In the genomic region with DNA sequence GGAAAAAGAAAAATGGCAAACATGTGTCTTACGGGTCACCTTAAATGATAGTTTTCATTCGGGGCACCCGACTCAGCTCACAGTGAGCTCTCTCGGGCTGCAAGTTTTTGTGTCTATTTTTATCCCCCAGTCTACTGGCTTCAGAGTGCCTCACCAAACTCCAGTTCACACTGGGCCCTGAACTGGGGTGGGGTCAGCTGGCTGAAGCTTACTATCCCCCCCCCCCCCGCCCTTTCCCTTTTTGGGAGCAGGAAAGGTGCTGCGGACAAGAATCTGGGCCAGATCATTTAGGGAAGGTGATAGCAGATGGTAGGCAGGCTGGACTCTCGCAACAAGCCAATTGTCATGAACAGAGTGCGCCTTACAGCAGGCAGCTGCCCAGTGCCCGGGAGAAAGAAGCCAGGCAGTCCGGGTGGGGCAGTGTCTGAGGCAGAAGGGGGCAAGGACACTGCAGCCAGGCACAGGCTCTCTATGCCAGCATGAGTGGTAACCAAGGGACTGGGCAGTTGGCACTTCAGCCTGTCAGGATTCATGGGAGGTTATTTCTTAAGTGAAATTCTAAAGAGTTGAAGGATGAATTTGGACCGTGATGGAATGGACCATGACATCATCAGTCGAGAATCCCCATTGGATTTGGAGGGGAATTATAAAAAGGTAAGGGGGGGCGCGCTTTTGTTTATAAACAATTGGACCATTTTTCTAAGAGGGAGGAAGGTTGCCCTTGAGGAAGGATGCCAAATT, we compare ENCODE assay signal across 8 mouse cellular contexts.
A peak's percentile ranks its signal among the peaks of the same experiment; 100 is the strongest.
DNase-seq lines count a peak whose midpoint lies in the region; ATAC-seq and TF ChIP-seq lines count a peak whose summit lies in the region.

No protein-coding gene starts in this region.

- H3K27me3 ChIP-seq in kidney, embryonic 14.5 days (ENCODE audit: control insufficient read depth, insufficient read depth, low read length): no peaks in the 10 kb centered on the region
- no peaks in the 10 kb centered on the region for H3K27me3 ChIP-seq in embryonic facial prominence, embryonic 11.5 days (ENCODE audit: control insufficient read depth, insufficient read depth, low read length)
- H3K27me3 ChIP-seq in heart, embryonic 12.5 days (replicated peaks): no peaks in the 10 kb centered on the region
- H3K27me3 ChIP-seq in limb, embryonic 14.5 days (ENCODE audit: control insufficient read depth, insufficient read depth, low read length): no peaks in the 10 kb centered on the region

- no peak for TF ChIP-seq POLR2A in limb, embryonic 14.5 days (IDR thresholded peaks at IDR 0.05; ENCODE audit: borderline replicate concordance, extremely low read depth, insufficient read depth, insufficient read length)

- H3K9me3 ChIP-seq in kidney, embryonic 14.5 days (ENCODE audit: control insufficient read depth, low read length): no peaks in the 10 kb centered on the region
- H3K9me3 ChIP-seq in embryonic facial prominence, embryonic 11.5 days (replicated peaks; ENCODE audit: control insufficient read depth, low read length): no peaks in the 10 kb centered on the region
- no peaks in the 10 kb centered on the region for H3K9me3 ChIP-seq in heart, embryonic 12.5 days (replicated peaks)
- no peaks in the 10 kb centered on the region for H3K9me3 ChIP-seq in limb, embryonic 14.5 days (ENCODE audit: control insufficient read depth, low read length)

- no peak overlapping the region for H3K4me3 ChIP-seq in kidney, embryonic 14.5 days (ENCODE audit: low read length)
- H3K4me3 ChIP-seq in embryonic facial prominence, embryonic 11.5 days (ENCODE audit: low read depth, low read length): no peak overlapping the region
- H3K4me3 ChIP-seq in heart, embryonic 12.5 days: peak overlapping the region; percentile 28
- H3K4me3 ChIP-seq in limb, embryonic 14.5 days (replicated peaks; ENCODE audit: low read length): no peak overlapping the region

- no peak overlapping the region; the same call in 1 of the 2 replicates for H3K4me2 ChIP-seq in kidney, embryonic 14.5 days (replicated peaks; ENCODE audit: low read depth, low read length)
- peak overlapping the region; percentile 17; the same call in 1 of the 2 replicates for H3K4me2 ChIP-seq in embryonic facial prominence, embryonic 11.5 days (ENCODE audit: low read depth, low read length)
- peak overlapping the region; percentile 69 for H3K4me2 ChIP-seq in heart, embryonic 12.5 days
- H3K4me2 ChIP-seq in limb, embryonic 14.5 days (replicated peaks; ENCODE audit: low read depth, low read length, severe bottlenecking): peak overlapping the region; percentile 34; the same call in 1 of the 2 replicates

- peaks cover 30% of the 10 kb centered on the region for H3K4me1 ChIP-seq in kidney, embryonic 14.5 days (ENCODE audit: control insufficient read depth, insufficient read depth, low read length)
- peaks cover 10% of the 10 kb centered on the region for H3K4me1 ChIP-seq in embryonic facial prominence, embryonic 11.5 days (ENCODE audit: control insufficient read depth, insufficient read depth, low read length)
- H3K4me1 ChIP-seq in heart, embryonic 12.5 days (replicated peaks): peaks cover 74% of the 10 kb centered on the region
- H3K4me1 ChIP-seq in limb, embryonic 14.5 days (ENCODE audit: control insufficient read depth, insufficient read depth, low read length): peaks cover 40% of the 10 kb centered on the region

- H3K9ac ChIP-seq in kidney, embryonic 14.5 days (ENCODE audit: low read depth, low read length): no peak overlapping the region
- no peak overlapping the region for H3K9ac ChIP-seq in embryonic facial prominence, embryonic 11.5 days (replicated peaks; ENCODE audit: low read length)
- peak overlapping the region; percentile 69 for H3K9ac ChIP-seq in heart, embryonic 12.5 days
- no peak overlapping the region for H3K9ac ChIP-seq in limb, embryonic 14.5 days (ENCODE audit: low read depth, low read length, severe bottlenecking)

- DNase-seq in kidney, adult 18-20 months: no peak
- no peak for DNase-seq in embryonic facial prominence, embryonic 11.5 days (ENCODE audit: low spot score)
- DNase-seq in limb, embryonic 14.5 days (ENCODE audit: low spot score): no peak
- DNase-seq in skeletal muscle tissue, adult 2 months (ENCODE audit: low read depth, low spot score): peak; percentile 83
- no peak for DNase-seq in right cerebral cortex, postnatal 4 days
- no peak for DNase-seq in adipocyte (ENCODE audit: low spot score)

- no peak for ATAC-seq in kidney, embryonic 14.5 days (ENCODE audit: low FRiP score, low TSS enrichment)
- no peak for ATAC-seq in embryonic facial prominence, embryonic 11.5 days (replicated peaks; ENCODE audit: insufficient number of reproducible peaks, low FRiP score, low TSS enrichment, low read depth)
- peak; percentile 54 for ATAC-seq in heart, embryonic 12.5 days (ENCODE audit: insufficient number of reproducible peaks, low FRiP score)
- no peak for ATAC-seq in limb, embryonic 14.5 days (ENCODE audit: low FRiP score, low read depth)

- 63% methylated on average over 13 of the region's 14 CpGs for whole genome bisulfite sequencing in kidney, embryonic 14.5 days
- 38% methylated on average over 13 of the region's 14 CpGs for WGBS in embryonic facial prominence, embryonic 11.5 days
- whole genome bisulfite sequencing in heart, embryonic 12.5 days: 45% methylated on average over 14 of the region's 14 CpGs
- WGBS in limb, embryonic 14.5 days: 41% methylated on average over 14 of the region's 14 CpGs

- no peaks in the 10 kb centered on the region for H3K36me3 ChIP-seq in kidney, embryonic 14.5 days (ENCODE audit: control insufficient read depth, insufficient read depth, low read length)
- H3K36me3 ChIP-seq in embryonic facial prominence, embryonic 11.5 days (replicated peaks; ENCODE audit: control insufficient read depth, insufficient read depth, low read depth, low read length): no peaks in the 10 kb centered on the region
- H3K36me3 ChIP-seq in heart, embryonic 12.5 days: no peaks in the 10 kb centered on the region
- no peaks in the 10 kb centered on the region for H3K36me3 ChIP-seq in limb, embryonic 14.5 days (ENCODE audit: control insufficient read depth, insufficient read depth, low read length)

- peak overlapping the region; percentile 80; the same call in 1 of the 2 replicates for H3K27ac ChIP-seq in kidney, embryonic 14.5 days (ENCODE audit: low read depth, low read length)
- 0 out of 2 replicates have a peak overlapping the region, but pooled peaks have one; percentile 43 for H3K27ac ChIP-seq in embryonic facial prominence, embryonic 11.5 days (replicated peaks; ENCODE audit: low read depth, low read length)
- peak overlapping the region; percentile 97 for H3K27ac ChIP-seq in heart, embryonic 12.5 days (ENCODE audit: poor library complexity, severe bottlenecking)
- no peak overlapping the region; the same call in 1 of the 2 replicates for H3K27ac ChIP-seq in limb, embryonic 14.5 days (replicated peaks; ENCODE audit: low read depth, low read length)
